Mouse (Mus musculus) G1E (cell line): ENCODE data around the gene Pus3. TPM values are rescaled to one million over a fixed set of nuclear protein-coding genes. Genes with fewer than 3 reads are reported as not detected.

Experiments
- polyA plus RNA-seq: library from polyadenylated mRNA; stranded (reverse); fragments of >175 nt; gene quantifications from 2 replicates; pipeline ENCODE4 v1.2.3, GENCODE M21; 2012
- total RNA-seq, 2 experiments: library from RNA; stranded (forward) in 1 of 2; stranded (reverse) in 1 of 2; fragments of 200-1000 nt in 1 of 2; fragments of >200 nt in 1 of 2; fragmentation: Nextera tagmentation in 1 of 2; gene quantifications; 2 replicates each; pipeline ENCODE4 v1.2.3; 2014 to 2017

The Pus3 gene
- total and polyA plus RNA-seq, 3 experiments, result 1.6 to 57.3 (median 52.1) TPM

Other genes starting within 250 kb of the Pus3 start
- gene Cdon, start 137.5 kb upstream of the Pus3 start, total RNA-seq (2014; fragmentation: Nextera tagmentation), result 0.19 TPM in 1 of 2 replicates, not detected in the other
- gene Cdon, start 137.5 kb upstream of the Pus3 start, total RNA-seq (2017), result 0.52 and 0.93 TPM in 2 replicates
- gene Cdon, start 137.5 kb upstream of the Pus3 start, polyA plus RNA-seq, result 0.01 and 0.03 TPM in 2 replicates
- not detected in 2 replicates for gene Gm1113, start 40.3 kb upstream of the Pus3 start, total RNA-seq (2014; fragmentation: Nextera tagmentation)
- not detected in 2 replicates for gene Gm1113, start 40.3 kb upstream of the Pus3 start, total RNA-seq (2017)
- gene Gm1113, start 40.3 kb upstream of the Pus3 start, polyA plus RNA-seq, result not detected in 2 replicates
- not detected in 2 replicates for gene Ddx25, start 67 bp upstream of the Pus3 start, total RNA-seq (2014; fragmentation: Nextera tagmentation)
- gene Ddx25, start 67 bp upstream of the Pus3 start, total RNA-seq (2017), result 0.27 and 0.35 TPM in 2 replicates
- gene Ddx25, start 67 bp upstream of the Pus3 start, polyA plus RNA-seq, result 0.01 TPM in 1 of 2 replicates, not detected in the other
- gene Pate2, start 11.7 kb downstream of the Pus3 start, total RNA-seq (2014; fragmentation: Nextera tagmentation), result 0.75 and 1.4 TPM in 2 replicates
- 0.44 and 0.46 TPM in 2 replicates for gene Pate2, start 11.7 kb downstream of the Pus3 start, total RNA-seq (2017)
- gene Pate2, start 11.7 kb downstream of the Pus3 start, polyA plus RNA-seq, result 0.21 and 0.51 TPM in 2 replicates
- gene Hyls1, start 11.8 kb downstream of the Pus3 start, total RNA-seq (2014; fragmentation: Nextera tagmentation), result 17.2 and 27.7 TPM in 2 replicates
- gene Hyls1, start 11.8 kb downstream of the Pus3 start, total RNA-seq (2017), result 18.6 and 18.9 TPM in 2 replicates
- 2.5 and 2.7 TPM in 2 replicates for gene Hyls1, start 11.8 kb downstream of the Pus3 start, polyA plus RNA-seq
- not detected in 2 replicates for gene Pate4, start 53.3 kb downstream of the Pus3 start, total RNA-seq (2014; fragmentation: Nextera tagmentation)
- gene Pate4, start 53.3 kb downstream of the Pus3 start, total RNA-seq (2017), result not detected in 2 replicates
- gene Pate4, start 53.3 kb downstream of the Pus3 start, polyA plus RNA-seq, result not detected in 2 replicates
- not detected in 2 replicates for gene Pate3, start 89.6 kb downstream of the Pus3 start, total RNA-seq (2014; fragmentation: Nextera tagmentation)
- 0.17 TPM in 1 of 2 replicates, not detected in the other for gene Pate3, start 89.6 kb downstream of the Pus3 start, total RNA-seq (2017)
- gene Pate3, start 89.6 kb downstream of the Pus3 start, polyA plus RNA-seq, result not detected in 2 replicates
- gene Pate1, start 128.8 kb downstream of the Pus3 start, total RNA-seq (2014; fragmentation: Nextera tagmentation), result not detected in 2 replicates
- gene Pate1, start 128.8 kb downstream of the Pus3 start, total RNA-seq (2017), result 0.05 and 0.12 TPM in 2 replicates
- gene Pate1, start 128.8 kb downstream of the Pus3 start, polyA plus RNA-seq, result not detected in 2 replicates
- not detected in 2 replicates for gene Gm17677, start 182.5 kb downstream of the Pus3 start, total RNA-seq (2014; fragmentation: Nextera tagmentation)
- not detected in 2 replicates for gene Gm17677, start 182.5 kb downstream of the Pus3 start, total RNA-seq (2017)
- gene Gm17677, start 182.5 kb downstream of the Pus3 start, polyA plus RNA-seq, result not detected in 2 replicates
- not detected in 2 replicates for gene Gm17727, start 219.5 kb downstream of the Pus3 start, total RNA-seq (2014; fragmentation: Nextera tagmentation)
- not detected in 2 replicates for gene Gm17727, start 219.5 kb downstream of the Pus3 start, total RNA-seq (2017)
- gene Gm17727, start 219.5 kb downstream of the Pus3 start, polyA plus RNA-seq, result not detected in 2 replicates
- not detected in 2 replicates for gene Gm27235, start 231.5 kb downstream of the Pus3 start, total RNA-seq (2014; fragmentation: Nextera tagmentation)
- gene Gm27235, start 231.5 kb downstream of the Pus3 start, total RNA-seq (2017), result not detected in 2 replicates
- gene Gm27235, start 231.5 kb downstream of the Pus3 start, polyA plus RNA-seq, result not detected in 2 replicates
- gene D730048I06Rik, start 231.5 kb downstream of the Pus3 start, total RNA-seq (2014; fragmentation: Nextera tagmentation), result not detected in 2 replicates
- not detected in 2 replicates for gene D730048I06Rik, start 231.5 kb downstream of the Pus3 start, total RNA-seq (2017)
- not detected in 2 replicates for gene D730048I06Rik, start 231.5 kb downstream of the Pus3 start, polyA plus RNA-seq